Mouse (Mus musculus): ENCODE results near the gene Slc38a11. TPM values are rescaled to one million over a fixed set of nuclear protein-coding genes. Genes with fewer than 3 reads are reported as not detected.

Gene Slc38a11
- polyA plus RNA-seq (2014; fragmentation: Nextera tagmentation; extraction: Ambion mirVana), result 0.75 and 1.2 TPM in 2 replicates

DNA sequence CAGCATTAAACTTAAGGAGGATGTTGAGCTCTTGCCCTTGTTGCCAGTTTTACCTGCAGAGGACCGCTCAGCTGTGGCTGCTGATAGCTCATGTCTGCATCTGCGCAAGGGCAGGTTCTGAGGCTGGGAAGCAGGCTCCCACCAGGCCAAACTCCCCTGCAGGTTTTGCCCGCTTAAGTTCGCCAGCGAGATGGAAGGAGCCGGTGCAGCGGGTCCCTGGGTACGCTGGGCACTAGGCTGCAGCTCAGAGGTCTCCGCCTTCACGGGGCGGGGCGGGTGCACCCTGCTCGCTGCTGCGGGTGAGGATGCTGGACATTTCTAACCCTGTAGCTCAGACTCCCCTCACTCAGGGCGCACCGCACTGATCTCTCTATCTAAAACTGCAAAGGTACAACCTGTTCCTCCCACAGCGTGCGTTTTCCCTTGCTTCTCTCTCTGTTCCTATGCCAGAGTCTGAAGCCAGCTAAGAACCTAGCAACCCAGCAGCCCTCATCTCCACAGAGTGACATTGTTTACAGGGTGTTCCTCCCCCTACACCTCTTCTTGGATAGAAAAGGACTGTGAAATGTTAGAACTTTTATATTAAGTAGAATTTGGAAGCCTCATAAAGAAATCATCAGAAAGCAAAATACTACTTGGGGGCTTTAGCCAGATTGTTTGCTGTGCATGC is at the start of gene Slc38a11:
TSS of gene Slc38a11 (minus strand) at position 207 of the 670 bp plus-strand sequence.
- peak; percentile 69 for DNase-seq (ENCODE audit: low spot score)
- Histone ChIP-seq H3K36me3 (ENCODE audit: control insufficient read depth, insufficient read depth, low read length) (no peaks in the 10 kb centered on the region), H3K27ac (ENCODE audit: low read depth, low read length) (no peak within 1 kb of the TSS), H3K27me3 (ENCODE audit: control insufficient read depth, insufficient read depth, low read length) (no peaks in the 10 kb centered on the region), H3K4me1 (replicated peaks; ENCODE audit: control insufficient read depth, insufficient read depth, low read length) (0 out of 2 replicates have a peak, but pooled peaks cover 4% of the 10 kb centered on the region), H3K9ac (ENCODE audit: low read length) (peak within 1 kb of the TSS; percentile 54), H3K4me3 (ENCODE audit: low read depth, low read length) (peak within 1 kb of the TSS; percentile 21), H3K9me3 (ENCODE audit: control insufficient read depth, low read length) (no peaks in the 10 kb centered on the region), H3K4me2 (ENCODE audit: low read depth, low read length, severe bottlenecking) (peak within 1 kb of the TSS; percentile 58)
- ATAC-seq (replicated peaks; ENCODE audit: low FRiP score), result peak; percentile 79
- WGBS, result 3% methylated on average over 18 of the region's 18 CpGs

DNA sequence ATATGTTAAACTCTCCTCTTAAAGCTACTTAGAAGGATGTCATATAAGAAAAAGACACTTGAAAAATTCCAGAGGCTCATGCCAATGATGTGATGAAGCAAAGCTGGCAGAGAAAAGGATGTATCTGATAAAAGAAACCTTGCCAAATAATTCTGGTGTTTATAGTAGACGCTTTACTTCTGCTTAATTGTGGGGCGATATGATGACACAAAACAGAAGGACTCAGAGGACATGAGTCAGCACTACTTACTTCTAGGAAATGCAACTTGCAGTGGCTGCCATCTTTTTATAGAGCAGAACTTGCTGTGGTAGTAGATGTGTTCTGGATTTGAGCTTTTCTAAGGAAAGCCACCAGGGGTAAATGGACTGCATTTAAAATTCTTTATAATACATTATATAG is 43.3 kb upstream of the Slc38a11 start:
- no peak for ATAC-seq (replicated peaks; ENCODE audit: low FRiP score)
- WGBS, result 94% methylated on average over 2 of the region's 2 CpGs

DNA sequence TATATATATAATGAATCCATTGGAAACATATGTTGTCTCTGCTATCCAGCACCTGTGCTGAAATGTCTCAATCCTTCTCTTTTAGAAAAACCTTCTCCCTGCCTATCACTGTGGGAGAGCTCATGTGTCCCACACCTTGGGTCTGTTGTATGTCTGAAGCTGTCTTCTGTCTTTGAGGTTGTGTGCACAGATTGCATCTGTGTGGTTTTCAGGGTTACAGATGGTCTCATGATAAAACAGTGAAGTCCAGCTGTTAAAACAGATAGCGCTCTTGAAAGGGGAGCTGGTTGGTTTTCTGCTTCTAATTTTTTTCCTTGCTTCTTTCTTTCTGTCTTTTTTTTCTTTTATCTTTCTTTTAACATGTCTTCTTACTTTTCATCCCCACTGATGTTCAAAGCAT is 41.6 kb upstream of the Slc38a11 start:
- Histone ChIP-seq H3K4me1 (replicated peaks; ENCODE audit: control insufficient read depth, insufficient read depth, low read length) (no peaks in the 10 kb centered on the region), H3K4me2 (ENCODE audit: low read depth, low read length, severe bottlenecking) (no peak overlapping the region), H3K27me3 (ENCODE audit: control insufficient read depth, insufficient read depth, low read length) (no peaks in the 10 kb centered on the region), H3K27ac (ENCODE audit: low read depth, low read length) (no peak overlapping the region), H3K36me3 (ENCODE audit: control insufficient read depth, insufficient read depth, low read length) (no peaks in the 10 kb centered on the region), H3K9ac (ENCODE audit: low read length) (no peak overlapping the region), H3K4me3 (ENCODE audit: low read depth, low read length) (no peak overlapping the region), H3K9me3 (ENCODE audit: control insufficient read depth, low read length) (no peaks in the 10 kb centered on the region)
- ATAC-seq (replicated peaks; ENCODE audit: low FRiP score), result no peak
- 96% methylated on average over 1 of the region's 1 CpGs for WGBS
- no peak for DNase-seq (ENCODE audit: low spot score)

More for the DNA sequence above, 43.3 kb upstream of the Slc38a11 start:
- H3K9me3 ChIP-seq (ENCODE audit: control insufficient read depth, low read length), result no peaks in the 10 kb centered on the region
- no peaks in the 10 kb centered on the region for H3K4me1 ChIP-seq (replicated peaks; ENCODE audit: control insufficient read depth, insufficient read depth, low read length)
- DNase-seq (ENCODE audit: low spot score), result no peak
- no peak overlapping the region for H3K27ac ChIP-seq (ENCODE audit: low read depth, low read length)
- H3K9ac ChIP-seq (ENCODE audit: low read length), result no peak overlapping the region
- no peak overlapping the region for H3K4me2 ChIP-seq (ENCODE audit: low read depth, low read length, severe bottlenecking)
- no peaks in the 10 kb centered on the region for H3K36me3 ChIP-seq (ENCODE audit: control insufficient read depth, insufficient read depth, low read length)
- H3K4me3 ChIP-seq (ENCODE audit: low read depth, low read length), result no peak overlapping the region
- H3K27me3 ChIP-seq (ENCODE audit: control insufficient read depth, insufficient read depth, low read length), result no peaks in the 10 kb centered on the region

DNA sequence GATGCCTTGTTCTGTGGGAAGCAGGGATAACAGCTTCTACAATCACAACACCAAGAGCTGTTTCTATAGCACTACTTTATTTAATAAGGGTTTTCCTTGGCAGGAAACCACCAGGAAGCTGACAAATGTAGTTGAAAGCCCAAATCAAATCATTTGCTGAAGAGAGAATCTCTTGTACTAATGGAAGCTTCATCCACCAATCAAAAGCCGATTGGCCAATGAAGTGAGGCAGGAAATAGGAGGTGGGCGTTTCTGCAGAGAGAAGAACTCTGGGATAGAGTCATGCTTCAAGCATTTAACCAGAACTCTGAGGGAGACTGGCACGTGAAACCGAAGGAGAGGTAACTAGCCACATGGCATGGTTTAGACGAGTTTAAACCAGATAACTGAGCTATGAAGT is 38.2 kb upstream of the Slc38a11 start:
- H3K27ac ChIP-seq (ENCODE audit: low read depth, low read length), result no peak overlapping the region
- 85% methylated on average over 5 of the region's 5 CpGs for WGBS
- H3K4me2 ChIP-seq (ENCODE audit: low read depth, low read length, severe bottlenecking), result no peak overlapping the region
- no peaks in the 10 kb centered on the region for H3K27me3 ChIP-seq (ENCODE audit: control insufficient read depth, insufficient read depth, low read length)
- H3K4me3 ChIP-seq (ENCODE audit: low read depth, low read length), result no peak overlapping the region
- no peak overlapping the region for H3K9ac ChIP-seq (ENCODE audit: low read length)
- DNase-seq (ENCODE audit: low spot score) (no peak), ATAC-seq (replicated peaks; ENCODE audit: low FRiP score) (no peak)
- H3K4me1 ChIP-seq (replicated peaks; ENCODE audit: control insufficient read depth, insufficient read depth, low read length), result no peaks in the 10 kb centered on the region
- H3K9me3 ChIP-seq (ENCODE audit: control insufficient read depth, low read length), result no peaks in the 10 kb centered on the region
- H3K36me3 ChIP-seq (ENCODE audit: control insufficient read depth, insufficient read depth, low read length), result no peaks in the 10 kb centered on the region

DNA sequence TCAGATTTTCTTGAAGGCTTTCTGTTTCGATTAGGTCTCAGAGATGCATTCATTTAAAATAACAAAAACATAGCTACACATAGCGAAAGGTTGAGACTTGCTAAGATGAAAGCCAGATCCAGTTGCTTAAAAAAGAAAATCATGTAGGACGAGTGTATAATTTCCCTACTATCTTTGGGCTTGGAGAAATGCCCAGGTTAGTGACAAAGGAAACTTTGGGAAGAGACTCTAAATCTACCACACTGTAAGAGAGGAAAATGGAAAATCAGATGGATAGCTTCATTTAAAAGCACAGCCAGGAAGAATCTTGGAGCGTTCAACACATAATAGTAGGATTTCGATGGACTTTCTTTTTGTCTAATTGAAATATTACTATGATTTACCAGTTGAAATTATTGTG is 36.1 kb upstream of the Slc38a11 start:
- Histone ChIP-seq H3K27me3 (ENCODE audit: control insufficient read depth, insufficient read depth, low read length) (no peaks in the 10 kb centered on the region), H3K27ac (ENCODE audit: low read depth, low read length) (no peak overlapping the region), H3K4me3 (ENCODE audit: low read depth, low read length) (no peak overlapping the region), H3K9me3 (ENCODE audit: control insufficient read depth, low read length) (no peaks in the 10 kb centered on the region), H3K9ac (ENCODE audit: low read length) (no peak overlapping the region), H3K36me3 (ENCODE audit: control insufficient read depth, insufficient read depth, low read length) (no peaks in the 10 kb centered on the region), H3K4me2 (ENCODE audit: low read depth, low read length, severe bottlenecking) (no peak overlapping the region), H3K4me1 (replicated peaks; ENCODE audit: control insufficient read depth, insufficient read depth, low read length) (no peaks in the 10 kb centered on the region)
- ATAC-seq (replicated peaks; ENCODE audit: low FRiP score) (no peak), DNase-seq (ENCODE audit: low spot score) (no peak)
- WGBS, result 88% methylated on average over 5 of the region's 5 CpGs

DNA sequence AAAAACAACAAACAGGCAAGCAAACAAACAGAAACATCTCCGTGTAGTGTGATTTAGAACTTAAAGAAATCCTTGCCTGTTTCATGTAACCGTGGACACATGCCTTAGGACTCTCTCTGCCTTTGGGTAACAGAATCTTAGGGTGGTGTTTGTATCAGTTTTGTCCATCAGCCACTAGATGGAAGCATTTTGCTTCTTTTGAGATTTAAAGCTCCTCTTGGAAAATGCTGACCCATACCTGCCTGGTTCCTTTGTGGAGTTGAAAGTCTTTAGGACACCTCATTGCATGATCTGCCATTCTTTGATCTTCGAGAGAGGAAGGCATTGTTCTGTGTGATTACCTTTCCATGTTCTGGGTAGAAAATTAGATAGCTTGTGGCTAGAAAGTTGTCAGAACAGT is 32.3 kb upstream of the Slc38a11 start:
- ATAC-seq (replicated peaks; ENCODE audit: low FRiP score) (peak; percentile 76; the same call in 1 of the 2 replicates), DNase-seq (ENCODE audit: low spot score) (no peak)
- H3K9me3 ChIP-seq (ENCODE audit: control insufficient read depth, low read length), result no peaks in the 10 kb centered on the region
- H3K4me2 ChIP-seq (ENCODE audit: low read depth, low read length, severe bottlenecking), result no peak overlapping the region
- H3K4me3 ChIP-seq (ENCODE audit: low read depth, low read length), result no peak overlapping the region
- no peaks in the 10 kb centered on the region for H3K4me1 ChIP-seq (replicated peaks; ENCODE audit: control insufficient read depth, insufficient read depth, low read length)
- WGBS, result 27% methylated on average over 3 of the region's 3 CpGs
- no peaks in the 10 kb centered on the region for H3K36me3 ChIP-seq (ENCODE audit: control insufficient read depth, insufficient read depth, low read length)
- no peak overlapping the region for H3K9ac ChIP-seq (ENCODE audit: low read length)
- H3K27me3 ChIP-seq (ENCODE audit: control insufficient read depth, insufficient read depth, low read length), result no peaks in the 10 kb centered on the region
- H3K27ac ChIP-seq (ENCODE audit: low read depth, low read length), result no peak overlapping the region

DNA sequence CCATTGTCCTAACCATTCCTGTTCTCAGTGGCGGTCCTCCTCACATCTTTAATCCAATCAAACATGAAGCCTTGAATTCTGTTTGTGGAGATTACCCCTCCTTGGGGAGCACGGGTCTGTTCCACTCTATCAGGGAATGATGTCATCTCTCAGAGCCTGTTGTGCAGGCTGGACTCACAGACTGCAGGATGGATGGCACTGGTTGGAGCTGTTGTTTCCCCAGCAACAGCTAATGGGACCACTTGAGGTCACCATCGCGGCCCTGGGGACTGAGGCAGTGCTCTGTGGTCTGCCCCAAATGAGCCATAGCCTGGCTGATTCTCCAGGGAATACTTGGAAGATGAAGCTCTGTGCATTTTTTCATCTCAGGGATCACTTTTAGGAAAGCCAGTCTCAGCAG is 29.2 kb upstream of the Slc38a11 start:
- no peaks in the 10 kb centered on the region for H3K27me3 ChIP-seq (ENCODE audit: control insufficient read depth, insufficient read depth, low read length)
- H3K9ac ChIP-seq (ENCODE audit: low read length), result no peak overlapping the region
- H3K4me2 ChIP-seq (ENCODE audit: low read depth, low read length, severe bottlenecking), result no peak overlapping the region
- DNase-seq (ENCODE audit: low spot score), result no peak
- H3K36me3 ChIP-seq (ENCODE audit: control insufficient read depth, insufficient read depth, low read length), result no peaks in the 10 kb centered on the region
- H3K9me3 ChIP-seq (ENCODE audit: control insufficient read depth, low read length), result no peaks in the 10 kb centered on the region
- H3K27ac ChIP-seq (ENCODE audit: low read depth, low read length), result no peak overlapping the region
- WGBS, result 64% methylated on average over 4 of the region's 4 CpGs
- H3K4me1 ChIP-seq (replicated peaks; ENCODE audit: control insufficient read depth, insufficient read depth, low read length), result no peaks in the 10 kb centered on the region
- no peak overlapping the region for H3K4me3 ChIP-seq (ENCODE audit: low read depth, low read length)
- ATAC-seq (replicated peaks; ENCODE audit: low FRiP score), result no peak

DNA sequence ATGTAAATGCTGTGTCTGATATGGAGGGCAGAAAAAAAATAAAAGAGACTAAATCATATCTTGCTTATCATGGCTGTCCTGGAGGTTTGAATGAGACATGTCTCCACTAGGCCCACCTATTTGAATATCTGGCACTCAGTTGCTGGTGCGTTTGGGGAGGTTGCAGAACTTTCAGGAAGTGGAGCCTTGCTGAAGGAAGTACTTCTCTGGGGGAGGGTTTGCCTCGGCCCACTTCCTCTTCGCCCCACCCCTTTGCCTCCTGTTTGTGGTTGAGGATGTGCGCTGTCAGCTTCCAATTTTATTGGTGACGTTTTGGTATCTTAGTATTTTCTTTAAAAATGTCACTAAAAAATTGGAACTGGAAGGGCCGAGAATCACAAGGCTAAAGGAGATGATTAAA is 27.5 kb upstream of the Slc38a11 start:
- Histone ChIP-seq H3K9me3 (ENCODE audit: control insufficient read depth, low read length) (no peaks in the 10 kb centered on the region), H3K4me1 (replicated peaks; ENCODE audit: control insufficient read depth, insufficient read depth, low read length) (no peaks in the 10 kb centered on the region), H3K4me2 (ENCODE audit: low read depth, low read length, severe bottlenecking) (no peak overlapping the region), H3K36me3 (ENCODE audit: control insufficient read depth, insufficient read depth, low read length) (no peaks in the 10 kb centered on the region), H3K27ac (ENCODE audit: low read depth, low read length) (no peak overlapping the region), H3K9ac (ENCODE audit: low read length) (no peak overlapping the region), H3K4me3 (ENCODE audit: low read depth, low read length) (no peak overlapping the region), H3K27me3 (ENCODE audit: control insufficient read depth, insufficient read depth, low read length) (no peaks in the 10 kb centered on the region)
- no peak for ATAC-seq (replicated peaks; ENCODE audit: low FRiP score)
- WGBS, result 86% methylated on average over 6 of the region's 6 CpGs
- no peak for DNase-seq (ENCODE audit: low spot score)

DNA sequence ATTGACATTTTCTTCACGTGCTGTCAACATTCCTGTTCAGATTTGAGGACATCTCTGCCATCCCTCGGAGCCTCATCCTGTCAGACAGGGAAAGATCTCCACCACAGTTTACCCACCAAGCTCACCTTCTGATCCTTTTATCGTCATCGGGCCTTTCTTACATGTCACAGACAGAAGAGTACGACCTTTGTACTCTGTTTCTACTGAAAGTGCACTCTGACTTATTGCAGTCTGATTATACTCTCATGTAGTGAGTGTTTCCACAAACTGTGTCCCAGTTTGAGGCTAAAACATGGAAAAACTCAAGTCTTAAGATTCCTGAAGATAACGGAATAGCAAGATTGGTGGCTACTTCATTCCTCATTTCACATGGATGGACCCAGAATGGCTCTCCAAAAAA is 21.0 kb upstream of the Slc38a11 start:
- no peaks in the 10 kb centered on the region for H3K36me3 ChIP-seq (ENCODE audit: control insufficient read depth, insufficient read depth, low read length)
- H3K9me3 ChIP-seq (ENCODE audit: control insufficient read depth, low read length), result no peaks in the 10 kb centered on the region
- WGBS, result 86% methylated on average over 6 of the region's 6 CpGs
- H3K27me3 ChIP-seq (ENCODE audit: control insufficient read depth, insufficient read depth, low read length), result no peaks in the 10 kb centered on the region
- no peak overlapping the region for H3K4me3 ChIP-seq (ENCODE audit: low read depth, low read length)
- no peak for ATAC-seq (replicated peaks; ENCODE audit: low FRiP score)
- no peak overlapping the region for H3K27ac ChIP-seq (ENCODE audit: low read depth, low read length)
- H3K4me1 ChIP-seq (replicated peaks; ENCODE audit: control insufficient read depth, insufficient read depth, low read length), result no peaks in the 10 kb centered on the region
- H3K9ac ChIP-seq (ENCODE audit: low read length), result no peak overlapping the region
- no peak for DNase-seq (ENCODE audit: low spot score)
- H3K4me2 ChIP-seq (ENCODE audit: low read depth, low read length, severe bottlenecking), result no peak overlapping the region

Data from forebrain, embryonic 11.5 days (tissue).